Mouse (Mus musculus): ENCODE measurements at regions not wholly inside any gene's neighbourhood (a gene's known extent, or its start where the extent isn't known, plus 50 kb on each side); places are given as distances from the start of the nearest gene placed in this dataset.

GRCm38 (mm10) chr11:71594250-71594847, 155.4 kb upstream of the Wscd1 start:
- TF ChIP-seq CTCF (IDR thresholded peaks at IDR 0.05; ENCODE audit: low read depth, low read length) = no peak
- TF ChIP-seq POLR2A (IDR thresholded peaks at IDR 0.05; ENCODE audit: borderline replicate concordance, low read depth, low read length) = no peak
